Mouse (Mus musculus): ENCODE data around the gene Mat2a.
"Not testable (repeated sequence)": the region's sequence is repeated elsewhere in the genome, so short reads cannot be mapped to it uniquely, and the experiment has no call there.

Gene Mat2a

DNA sequence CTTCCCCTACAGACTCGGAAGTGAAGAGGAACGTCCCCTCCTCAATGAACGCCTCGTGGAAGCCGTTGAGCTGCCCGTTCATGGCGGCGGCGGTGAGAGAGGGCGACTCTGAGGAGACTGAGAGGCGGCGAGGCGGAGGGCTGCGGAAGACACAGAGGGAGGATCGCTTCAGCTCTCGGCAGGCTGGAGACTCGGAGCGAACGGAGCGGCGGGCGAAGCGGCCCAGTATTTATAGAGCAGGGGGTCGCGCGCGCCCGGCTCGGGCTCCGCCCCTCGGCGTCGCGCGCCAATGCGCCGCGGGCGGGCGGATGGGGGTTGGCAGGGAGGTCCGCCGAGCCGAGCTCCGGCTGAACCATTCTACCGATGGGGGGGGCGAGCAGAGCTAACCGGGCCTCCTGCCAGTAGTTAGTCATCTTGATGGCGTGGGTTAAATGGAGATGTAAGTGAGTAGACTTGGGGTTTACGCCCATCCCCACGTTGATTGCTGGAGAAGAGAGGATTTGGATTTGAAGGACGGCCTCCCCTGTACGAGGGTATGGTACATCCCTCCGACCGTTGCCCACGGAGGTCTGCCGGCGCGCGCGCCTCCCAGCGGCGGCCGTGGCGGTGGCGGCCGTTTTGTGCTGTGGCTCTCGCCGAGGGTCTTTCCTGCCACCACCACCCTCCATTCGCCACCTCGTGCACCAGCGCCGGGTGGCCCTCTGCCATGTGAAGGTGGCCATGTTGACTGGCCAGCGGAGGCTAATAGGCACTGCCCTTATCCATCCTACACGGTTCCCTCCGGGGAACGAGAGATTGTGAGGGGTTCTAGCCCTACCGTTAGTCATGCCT is at the start of gene Mat2a:
Gene Mat2a (minus strand): TSS at position 204 of the 831 bp plus-strand sequence.
- in situ Hi-C loops (cut with MboI, MseI) = no loop called here

DNA sequence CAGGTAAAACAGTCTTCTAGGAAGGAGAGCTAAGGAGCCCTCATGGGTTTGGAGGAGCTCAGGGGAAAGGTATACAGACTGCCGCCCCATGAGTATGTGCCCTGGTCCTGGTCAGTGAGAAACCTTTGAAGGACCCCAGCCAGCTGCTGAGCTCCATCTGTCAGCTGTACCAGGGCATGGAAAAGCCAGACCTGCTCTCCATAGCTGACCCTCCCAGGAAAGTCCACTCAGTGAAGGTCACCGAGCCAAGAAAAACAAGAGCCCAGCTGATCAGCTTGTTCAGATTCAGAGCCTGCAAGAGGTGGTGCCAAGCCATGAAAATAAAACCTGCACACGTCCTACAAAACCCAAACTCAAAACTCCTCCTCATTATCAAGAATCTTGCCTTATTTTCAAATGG is 49.5 kb upstream of the Mat2a start:
- in situ Hi-C loops (cut with MboI, MseI) = no loop called here

DNA sequence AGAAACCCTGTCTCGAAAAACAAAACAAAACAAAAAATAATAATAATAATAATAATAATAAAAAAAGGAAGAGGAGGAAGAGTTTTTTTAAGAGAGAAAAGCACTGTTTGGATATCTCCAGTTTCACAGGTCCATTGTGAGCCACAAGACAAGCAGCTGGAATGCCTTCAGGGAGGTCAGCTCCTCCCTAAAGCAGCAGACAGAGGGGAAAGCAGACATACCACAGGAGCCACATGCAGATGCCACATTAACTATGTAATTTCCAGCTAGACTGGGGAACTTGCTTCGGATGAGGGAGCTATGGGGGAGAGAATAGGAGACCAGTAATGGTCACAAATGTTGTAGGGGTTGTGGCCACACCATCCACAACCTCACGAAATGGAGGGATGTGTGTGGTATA is 47.9 kb upstream of the Mat2a start:
- in situ Hi-C loops (cut with MboI, MseI) = no loop called here

DNA sequence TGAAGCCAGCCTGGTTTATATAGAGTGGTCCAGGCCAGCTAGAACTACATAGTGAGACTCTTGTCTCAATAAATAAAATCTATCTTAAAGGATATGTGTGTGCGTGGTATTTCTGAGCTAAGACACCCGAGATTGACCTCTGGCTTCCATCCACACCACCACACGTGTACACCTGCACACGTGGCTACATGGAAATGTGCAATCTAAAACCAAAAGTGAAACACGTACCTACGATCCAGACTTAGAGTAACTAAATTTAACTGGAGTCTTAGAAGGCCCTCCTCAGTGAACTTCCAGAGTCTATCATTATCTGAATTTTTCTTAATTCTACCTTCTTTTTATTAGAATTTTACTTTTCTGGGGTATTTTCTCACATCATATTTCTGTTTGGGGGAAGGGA is 46.9 kb upstream of the Mat2a start:
- in situ Hi-C loops (cut with MboI, MseI) = no loop called here

DNA sequence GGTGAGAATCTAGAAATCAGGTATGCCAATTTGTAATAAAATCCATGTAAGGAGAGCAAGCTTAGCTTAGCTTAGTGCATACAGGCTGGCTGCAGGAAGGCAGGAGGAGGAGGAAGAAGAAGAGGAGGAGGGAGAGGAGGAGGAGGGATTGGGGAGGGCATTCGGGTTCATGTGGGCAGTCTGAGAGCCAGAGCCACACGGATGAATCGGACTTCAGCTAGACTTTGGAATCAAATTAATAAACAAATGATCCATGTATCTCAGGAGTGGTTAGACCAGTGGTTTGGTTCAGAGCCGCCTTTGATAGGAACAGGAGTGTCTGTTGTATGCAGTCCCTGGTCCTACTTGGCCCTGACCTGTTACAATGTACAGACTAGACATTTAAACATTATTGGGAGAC is 45.5 kb upstream of the Mat2a start:
- in situ Hi-C loops (cut with MboI, MseI) = no loop called here

GRCm38 (mm10) chr6:72482156-72482555 is 42.8 kb upstream of the Mat2a start:
- in situ Hi-C loops (cut with MboI, MseI) = no loop called here

DNA sequence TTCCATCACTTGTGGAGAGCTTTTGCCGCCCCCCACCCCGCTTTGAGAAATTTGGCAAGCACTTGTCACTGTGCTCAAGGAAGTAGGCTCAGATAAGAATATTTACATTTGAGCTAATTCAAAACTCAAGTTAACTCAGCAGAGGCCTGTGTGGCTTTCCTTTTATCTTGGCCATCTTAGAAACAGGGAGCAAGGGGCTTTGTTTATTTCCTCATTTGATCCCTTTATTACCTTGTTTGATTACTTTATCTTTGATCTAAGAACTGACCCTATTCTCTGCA is 41.0 kb upstream of the Mat2a start:
- in situ Hi-C loops (cut with MboI, MseI) = no loop called here

- in situ Hi-C loops (cut with MboI, MseI) = no loop called here
These were observed 40.5 kb upstream of the Mat2a start for GRCm38 (mm10) chr6:72479645-72480421.

GRCm38 (mm10) chr6:72478691-72479090 is 39.3 kb upstream of the Mat2a start:
- in situ Hi-C loops (cut with MboI, MseI) = not testable (repeated sequence)

GRCm38 (mm10) chr6:72477621-72478020 is 38.3 kb upstream of the Mat2a start:
- in situ Hi-C loops (cut with MboI, MseI) = no loop called here

DNA sequence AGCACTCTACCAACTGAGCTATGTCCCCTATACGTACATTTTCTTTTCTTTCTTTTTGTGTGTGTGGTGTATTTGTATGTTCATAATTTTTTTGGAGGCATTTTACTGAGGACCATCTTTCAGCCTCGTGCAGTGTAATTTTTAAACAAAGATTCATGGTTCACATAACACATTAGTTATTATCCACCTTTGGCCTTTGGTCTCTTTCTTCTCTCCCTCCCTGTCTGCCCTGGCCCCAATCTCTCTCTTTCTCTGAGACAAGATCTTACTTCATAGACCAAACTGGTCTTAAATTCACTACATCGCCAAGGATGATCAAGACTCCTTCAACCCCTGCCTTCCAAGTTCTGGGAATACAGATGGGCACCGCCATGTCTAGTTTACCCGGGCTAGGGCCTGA is 37.5 kb upstream of the Mat2a start:
- in situ Hi-C loops (cut with MboI, MseI) = no loop called here

GRCm38 (mm10) chr6:72475221-72475985 is 36.0 kb upstream of the Mat2a start:
- in situ Hi-C loops (cut with MboI, MseI) = no loop called here

GRCm38 (mm10) chr6:72473264-72474041 is 34.1 kb upstream of the Mat2a start:
- in situ Hi-C loops (cut with MboI, MseI) = loop anchor here (25.0 kb wide), 1 partner anchor 1436 kb away; no protein-coding TSS in a partner anchor

- in situ Hi-C loops (cut with MboI, MseI) = loop anchor here (25.0 kb wide), 1 partner anchor 1429 kb away; no protein-coding TSS in a partner anchor
These were observed 26.8 kb upstream of the Mat2a start for GRCm38 (mm10) chr6:72466171-72466570.

GRCm38 (mm10) chr6:72465361-72466157 is 26.2 kb upstream of the Mat2a start:
- in situ Hi-C loops (cut with MboI, MseI) = loop anchor here (25.0 kb wide), 1 partner anchor 1428 kb away; no protein-coding TSS in a partner anchor

DNA sequence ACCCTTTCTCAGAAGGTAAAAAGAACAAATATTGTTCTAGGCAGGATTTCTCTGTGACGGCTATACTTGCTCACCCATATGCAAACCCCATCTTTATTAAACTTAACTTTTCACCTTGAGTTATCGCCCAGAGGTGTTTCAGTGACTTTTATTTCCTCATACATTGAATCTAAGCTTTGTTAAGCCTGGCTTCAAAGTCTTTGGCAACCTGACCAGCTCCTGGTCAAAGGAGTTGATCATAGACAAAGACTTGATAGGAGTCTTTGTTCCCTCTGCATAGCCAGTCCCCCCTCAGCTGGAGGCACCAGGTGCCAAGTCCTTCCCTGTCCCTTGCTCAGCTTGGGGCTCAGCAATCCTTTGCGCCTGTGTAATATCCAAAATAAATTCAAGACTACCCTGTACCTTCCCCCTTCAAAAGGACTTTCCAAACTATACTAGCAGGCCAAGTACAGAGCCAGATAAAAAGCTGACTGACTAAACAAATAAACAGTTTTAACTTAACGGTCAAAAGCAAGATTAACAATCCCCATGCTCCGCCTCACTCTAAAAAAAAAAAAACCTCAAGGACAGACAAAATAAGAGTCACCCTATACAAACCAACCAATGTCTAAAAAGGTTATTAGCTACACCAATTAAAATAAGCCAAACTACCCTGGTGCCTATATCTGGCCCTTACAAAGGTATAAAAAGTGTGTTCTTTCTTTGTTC is 23.3 kb upstream of the Mat2a start:
- in situ Hi-C loops (cut with MboI, MseI) = loop anchor here (25.0 kb wide), 1 partner anchor 1425 kb away; no protein-coding TSS in a partner anchor

DNA sequence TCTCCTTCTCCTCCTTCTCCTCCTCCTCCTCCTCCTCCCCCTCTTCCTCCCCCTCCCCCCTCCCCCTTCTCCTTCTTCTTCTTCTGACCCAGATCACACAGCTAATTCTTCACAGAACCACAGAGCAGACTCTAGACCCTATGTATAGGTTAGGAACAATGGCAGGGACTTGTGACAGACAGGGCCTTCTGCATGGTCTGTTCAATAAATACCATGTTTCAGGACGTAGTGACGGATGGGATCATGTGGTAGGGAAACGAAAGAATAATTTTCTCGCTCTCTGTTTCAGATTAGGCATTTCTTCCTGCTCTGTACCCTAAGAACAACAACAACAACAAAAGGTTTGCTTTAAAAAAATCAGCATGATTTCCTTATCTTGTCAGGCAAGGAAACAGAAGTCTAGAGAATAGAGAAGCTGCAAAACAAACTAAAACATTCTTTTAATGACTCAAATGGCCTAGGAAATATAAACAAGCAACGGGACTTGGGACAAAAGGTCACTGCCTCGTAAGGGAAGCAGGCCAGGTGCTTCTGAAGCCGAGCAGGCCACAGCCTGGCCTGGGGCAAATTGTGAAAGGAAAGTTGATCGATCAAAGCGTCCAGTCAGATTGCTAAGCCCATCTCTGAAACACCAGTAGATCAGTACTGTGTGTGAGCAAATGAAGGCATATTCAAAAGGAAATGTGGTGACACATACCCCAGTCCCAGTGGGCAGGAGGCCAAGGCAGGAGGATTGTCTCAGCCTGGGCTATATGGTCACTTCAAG is 20.9 kb upstream of the Mat2a start:
- in situ Hi-C loops (cut with MboI, MseI) = loop anchor here (25.0 kb wide), 1 partner anchor 1423 kb away; no protein-coding TSS in a partner anchor

DNA sequence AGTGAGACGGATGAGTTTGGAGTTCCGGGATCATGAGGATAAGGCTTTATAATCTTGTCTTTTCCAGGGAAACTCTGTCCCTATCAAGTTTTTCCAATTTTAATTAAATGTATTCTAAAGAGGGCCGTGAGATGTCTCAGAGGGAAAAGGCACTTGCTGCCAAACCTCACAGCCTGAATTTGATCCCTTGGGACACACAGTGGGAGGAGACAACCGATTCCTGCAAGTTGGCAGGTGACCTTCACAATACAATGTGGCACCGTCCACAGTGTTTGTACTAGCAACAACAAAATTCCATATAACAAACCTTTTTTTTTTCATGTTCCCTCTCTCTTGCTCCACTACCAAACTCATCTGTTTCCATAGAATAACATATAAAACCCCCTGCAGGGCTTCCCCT is 19.6 kb upstream of the Mat2a start:
- in situ Hi-C loops (cut with MboI, MseI) = loop anchor here (25.0 kb wide), 1 partner anchor 1422 kb away; no protein-coding TSS in a partner anchor

GRCm38 (mm10) chr6:72458418-72458817 is 19.1 kb upstream of the Mat2a start:
- in situ Hi-C loops (cut with MboI, MseI) = loop anchor here (25.0 kb wide), 1 partner anchor 1421 kb away; no protein-coding TSS in a partner anchor
